Mouse (Mus musculus) ovary, postnatal 10 days (tissue): ENCODE data around the gene Phtf1.

Experiments used
- DNase-seq: peaks from one replicate; pipeline ENCODE4 v3.0.0; 2022; ENCODE audit warnings: low spot score

The Phtf1 gene

GRCm38 (mm10) chr3:104020101-104020500 lies 52.2 kb downstream of the Phtf1 start:
- no peak for DNase-seq

- DNase-seq, result no peak
These were observed 59.0 kb downstream of the Phtf1 start for GRCm38 (mm10) chr3:104026938-104027337.

GRCm38 (mm10) chr3:104032086-104032485 lies 64.2 kb downstream of the Phtf1 start:
- DNase-seq, result no peak

GRCm38 (mm10) chr3:104032747-104033146 lies 64.8 kb downstream of the Phtf1 start:
- DNase-seq, result no peak

GRCm38 (mm10) chr3:104059001-104059622 lies 91.2 kb downstream of the Phtf1 start:
- DNase-seq, result no peak

- no peak for DNase-seq
These were observed 101.5 kb downstream of the Phtf1 start for GRCm38 (mm10) chr3:104069395-104069794.
